ENCODE assay signal across 10 mouse cellular contexts in the genomic region with DNA sequence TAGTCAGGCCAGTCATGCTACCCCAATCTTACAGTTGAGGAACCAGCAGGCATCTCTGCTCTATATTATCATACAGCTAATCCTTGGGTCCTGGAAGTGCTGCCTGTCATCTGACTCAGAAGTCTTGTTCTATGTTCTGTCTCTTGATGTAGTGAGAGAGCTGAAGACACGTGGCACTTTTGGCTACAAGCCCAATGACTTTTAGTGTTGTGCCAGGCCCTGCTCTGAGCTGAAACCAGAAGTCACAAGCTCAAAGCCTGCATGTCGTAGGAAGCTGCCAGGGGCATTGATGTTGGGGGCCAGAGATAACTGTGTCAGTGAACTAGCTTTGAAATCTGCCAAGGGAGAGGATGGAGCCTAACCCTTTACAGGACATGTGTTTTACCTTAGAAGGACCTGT.
DNase-seq lines count a peak whose midpoint lies in the region; ATAC-seq and TF ChIP-seq lines count a peak whose summit lies in the region.
"Had no signal": no experiment of that assay in that cellular context is flagged by ENCODE, and none has a peak within 500 bp of the region (broad histone marks: within the 10 kb centered on the region; RNA-seq: fewer than 3 reads in every experiment).

No protein-coding gene starts in this region.

- H3K79me2 ChIP-seq in C2C12 (ENCODE audit: control insufficient read depth, insufficient read depth) = no peaks in the 10 kb centered on the region

- no peak overlapping the region for H3K4me3 ChIP-seq in C2C12 (ENCODE audit: insufficient read depth, poor library complexity, severe bottlenecking)
- H3K4me3 ChIP-seq in heart, embryonic 15.5 days = no peak overlapping the region
- no peak overlapping the region for H3K4me3 ChIP-seq in midbrain, embryonic 13.5 days (replicated peaks)
- H3K4me3 ChIP-seq: limb, embryonic 15.5 days; stomach, embryonic 15.5 days had no signal

- no peaks in the 10 kb centered on the region for H3K9me3 ChIP-seq in heart, embryonic 15.5 days (replicated peaks)
- no peaks in the 10 kb centered on the region for H3K9me3 ChIP-seq in midbrain, embryonic 13.5 days
- H3K9me3 ChIP-seq: limb, embryonic 15.5 days; stomach, embryonic 15.5 days had no signal

- no peaks in the 10 kb centered on the region for H3K27me3 ChIP-seq in C2C12 (ENCODE audit: control insufficient read depth, insufficient read depth, insufficient read length)
- no peaks in the 10 kb centered on the region for H3K27me3 ChIP-seq in heart, embryonic 15.5 days
- no peaks in the 10 kb centered on the region for H3K27me3 ChIP-seq in midbrain, embryonic 13.5 days
- H3K27me3 ChIP-seq: limb, embryonic 15.5 days; stomach, embryonic 15.5 days had no signal

- H3K79me3 ChIP-seq in C2C12 (ENCODE audit: low read depth) = no peaks in the 10 kb centered on the region

- no peaks in the 10 kb centered on the region for H3K36me3 ChIP-seq in C2C12 (ENCODE audit: control insufficient read depth, insufficient read depth)
- no peaks in the 10 kb centered on the region for H3K36me3 ChIP-seq in heart, embryonic 15.5 days
- H3K36me3 ChIP-seq in midbrain, embryonic 13.5 days = no peaks in the 10 kb centered on the region
- H3K36me3 ChIP-seq: limb, embryonic 15.5 days; stomach, embryonic 15.5 days had no signal

- H3K4me1 ChIP-seq in heart, embryonic 15.5 days (replicated peaks) = peaks cover 8% of the 10 kb centered on the region
- no peaks in the 10 kb centered on the region for H3K4me1 ChIP-seq in midbrain, embryonic 13.5 days (replicated peaks)
- H3K4me1 ChIP-seq: limb, embryonic 15.5 days; stomach, embryonic 15.5 days had no signal

- peak overlapping the region; percentile 13; the same call in 1 of the 2 replicates for H3K27ac ChIP-seq in heart, embryonic 15.5 days
- H3K27ac ChIP-seq in midbrain, embryonic 13.5 days = no peak overlapping the region
- H3K27ac ChIP-seq: limb, embryonic 15.5 days; stomach, embryonic 15.5 days had no signal

- ATAC-seq in heart, embryonic 15.5 days (replicated peaks; ENCODE audit: insufficient number of reproducible peaks, insufficient read depth, low FRiP score, low read depth) = peak; percentile 75; the same call in 1 of the 2 replicates
- no peak for ATAC-seq in midbrain, embryonic 13.5 days
- no peak for ATAC-seq in megakaryocyte, adult 5-6 weeks (ENCODE audit: poor library complexity, severe bottlenecking)

- H3K4me2 ChIP-seq in heart, embryonic 15.5 days = no peak overlapping the region
- no peak overlapping the region for H3K4me2 ChIP-seq in midbrain, embryonic 13.5 days (replicated peaks)
- H3K4me2 ChIP-seq: limb, embryonic 15.5 days; stomach, embryonic 15.5 days had no signal

- H3ac ChIP-seq in C2C12 (ENCODE audit: control insufficient read depth, insufficient read length, low read depth) = no peak overlapping the region

- TF ChIP-seq CTCF in C2C12 (IDR thresholded peaks at IDR 0.05; ENCODE audit: control insufficient read depth, insufficient read depth, insufficient read length) = no peak

- WGBS in heart, embryonic 15.5 days = 5% methylated on average over 2 of the region's 2 CpGs
- 72% methylated on average over 2 of the region's 2 CpGs for WGBS in midbrain, embryonic 13.5 days

- peak; percentile 15 for DNase-seq in kidney, adult 9 months
- DNase-seq in kidney, postnatal 10 days = no peak
- peak; percentile 53 for DNase-seq in NIH3T3 (ENCODE audit: low read depth)
- DNase-seq in embryo, embryonic 11 days = no peak

- H3K9ac ChIP-seq in heart, embryonic 15.5 days = no peak overlapping the region
- H3K9ac ChIP-seq in midbrain, embryonic 13.5 days (replicated peaks) = no peak overlapping the region
- H3K9ac ChIP-seq: limb, embryonic 15.5 days; stomach, embryonic 15.5 days had no signal

TF ChIP-seq in C2C12, 6 proteins besides CTCF, POLR2A, EP300 and RAD21:
- TF ChIP-seq MAX (IDR thresholded peaks at IDR 0.05) (peak; percentile 32), MYOD1 (IDR thresholded peaks at IDR 0.05; ENCODE audit: control insufficient read depth, insufficient read length, low read depth) (no peak), FOSL1 (IDR thresholded peaks at IDR 0.05; ENCODE audit: insufficient read depth, low read length, poor library complexity, severe bottlenecking) (no peak), CEBPB (IDR thresholded peaks at IDR 0.05; ENCODE audit: low read depth) (no peak), MYOG (IDR thresholded peaks at IDR 0.05; ENCODE audit: control insufficient read depth, extremely low read depth, insufficient read length) (no peak), USF1 (IDR thresholded peaks at IDR 0.05; ENCODE audit: low read depth) (peak; percentile 83)

Comparison
In these comparisons a context has a peak if more than half of its experiments do, and no peak if none do; other contexts are left out.
1. DNase-seq: peak in kidney, adult 9 months (single experiment) and NIH3T3 (single experiment); none in kidney, postnatal 10 days (single experiment) and embryo, embryonic 11 days (single experiment).